Comparison of ENCODE assay signal across 9 mouse cellular contexts in the genomic region with DNA sequence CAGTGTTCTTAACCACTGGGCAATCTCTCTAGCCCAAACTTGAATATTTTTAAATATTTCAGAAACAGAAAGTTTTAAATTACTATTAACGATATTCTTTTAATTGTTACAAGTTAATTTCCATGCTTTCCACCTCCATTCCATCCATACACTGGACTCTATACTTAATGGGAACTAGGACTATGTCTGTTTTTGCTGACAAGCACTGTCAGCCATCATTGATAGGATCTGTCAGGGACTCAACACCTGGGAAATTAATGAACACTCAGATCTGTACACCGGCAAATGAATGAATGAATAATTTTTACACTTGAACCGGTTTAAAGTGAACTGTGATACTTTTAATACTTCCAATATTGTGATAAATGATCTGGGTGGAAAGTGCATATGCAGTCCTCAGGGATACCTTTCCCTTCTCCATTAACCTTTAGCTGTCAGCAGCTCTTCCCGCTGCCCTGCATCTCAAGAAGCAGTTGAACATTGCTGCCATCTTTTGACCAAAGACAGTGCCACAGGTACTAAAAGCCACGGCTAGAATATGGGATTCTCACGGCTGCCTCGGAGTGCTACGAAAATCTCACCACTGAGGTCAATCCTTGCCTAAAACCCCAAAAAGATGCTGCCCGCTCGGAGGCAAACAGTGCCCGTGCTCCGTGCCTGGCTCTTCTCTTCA.
DNase-seq lines count a peak whose midpoint lies in the region; ATAC-seq and TF ChIP-seq lines count a peak whose summit lies in the region.
"Had no signal": no experiment of that assay in that cellular context is flagged by ENCODE, and none has a peak within 500 bp of the region (broad histone marks: within the 10 kb centered on the region; RNA-seq: fewer than 3 reads in every experiment).

No protein-coding gene starts in this region.

- no peak overlapping the region for H3K4me2 ChIP-seq in heart, embryonic 11.5 days

- no peak overlapping the region for H3K4me3 ChIP-seq in heart, adult 2 months
- H3K4me3 ChIP-seq in heart, embryonic 11.5 days (ENCODE audit: low read depth, low read length) = no peak overlapping the region
- no peak overlapping the region for H3K4me3 ChIP-seq in C2C12 (ENCODE audit: insufficient read depth, poor library complexity, severe bottlenecking)
- H3K4me3 ChIP-seq in cerebellum, adult 2 months (replicated peaks; ENCODE audit: insufficient read depth, low read depth, low read length) = no peak overlapping the region

- intact Hi-C loops in heart, adult 2 months (cut with DNase I) = loop anchor here (5.0 kb wide), 2 partner anchors 221 to 236 kb away; a partner anchor contains a TSS
- intact Hi-C loops in left cerebral cortex, postnatal 25 days (cut with DNase I) = loop anchor here (2.0 kb wide), 1 partner anchor 606 kb away; no protein-coding TSS in a partner anchor

- 36% methylated on average over 12 of the region's 12 CpGs for WGBS in heart, adult 2 months
- 33% methylated on average over 12 of the region's 12 CpGs for WGBS in heart, embryonic 11.5 days (ENCODE audit: insufficient replicate concordance)
- WGBS in cerebellum, adult 2 months = 38% methylated on average over 12 of the region's 12 CpGs

- peak; percentile 87 for TF ChIP-seq CTCF in heart, adult 2 months (IDR thresholded peaks at IDR 0.05)
- TF ChIP-seq CTCF in C2C12 (IDR thresholded peaks at IDR 0.05; ENCODE audit: control insufficient read depth, insufficient read depth, insufficient read length) = peak; percentile 29
- peak; percentile 86 for TF ChIP-seq CTCF in cerebellum, adult 2 months (IDR thresholded peaks at IDR 0.05; ENCODE audit: borderline replicate concordance, insufficient read depth, low read depth, low read length)

- no peaks in the 10 kb centered on the region for H3K79me2 ChIP-seq in heart, adult 2 months (replicated peaks; ENCODE audit: control insufficient read depth, insufficient read depth, low read length)
- no peaks in the 10 kb centered on the region for H3K79me2 ChIP-seq in C2C12 (ENCODE audit: control insufficient read depth, insufficient read depth)

- no peaks in the 10 kb centered on the region for H3K27me3 ChIP-seq in heart, adult 2 months (ENCODE audit: control insufficient read depth, insufficient read depth, low read length)
- peaks cover 5% of the 10 kb centered on the region for H3K27me3 ChIP-seq in heart, embryonic 11.5 days (ENCODE audit: control insufficient read depth, insufficient read depth, low read length)
- no peaks in the 10 kb centered on the region for H3K27me3 ChIP-seq in C2C12 (ENCODE audit: control insufficient read depth, insufficient read depth, insufficient read length)
- no peaks in the 10 kb centered on the region for H3K27me3 ChIP-seq in cerebellum, adult 2 months (ENCODE audit: control insufficient read depth, insufficient read depth, low read length)

- TF ChIP-seq EP300 in heart, adult 2 months (IDR thresholded peaks at IDR 0.05; ENCODE audit: insufficient read depth, low read depth, low read length) = peak; percentile 62; the same call in 1 of the 2 replicates

- DNase-seq in heart, adult 2 months = peak in 1 of 2 experiments; percentile 13
- DNase-seq in cerebellum, adult 2 months = peak; percentile 50 to 55
- DNase-seq in heart, postnatal 4 days = peak; percentile 52
- DNase-seq in left cerebral cortex, postnatal 25 days (ENCODE audit: low spot score in 2 of 2) = peak; percentile 40 to 65
- DNase-seq in retina, embryonic 14.5 days (ENCODE audit: low spot score) = peak; percentile 74
- no peak for DNase-seq in gastrocnemius, postnatal 4 days (ENCODE audit: low spot score in 2 of 2)

- no peaks in the 10 kb centered on the region for H3K36me3 ChIP-seq in heart, adult 2 months (ENCODE audit: control insufficient read depth, insufficient read depth, low read length)
- no peaks in the 10 kb centered on the region for H3K36me3 ChIP-seq in heart, embryonic 11.5 days (ENCODE audit: control insufficient read depth, insufficient read depth, low read length)
- no peaks in the 10 kb centered on the region for H3K36me3 ChIP-seq in C2C12 (ENCODE audit: control insufficient read depth, insufficient read depth)
- H3K36me3 ChIP-seq: G1E had no signal

- ATAC-seq in heart, embryonic 11.5 days (replicated peaks; ENCODE audit: insufficient number of reproducible peaks, low FRiP score, low TSS enrichment) = no peak

- H3K79me3 ChIP-seq in C2C12 (ENCODE audit: low read depth) = no peaks in the 10 kb centered on the region

- H3K27ac ChIP-seq in heart, adult 2 months = no peak overlapping the region
- no peak overlapping the region for H3K27ac ChIP-seq in heart, embryonic 11.5 days (ENCODE audit: low read depth, low read length)
- H3K27ac ChIP-seq in cerebellum, adult 2 months (ENCODE audit: insufficient read depth, low read length) = no peak overlapping the region

- H3ac ChIP-seq in C2C12 (ENCODE audit: control insufficient read depth, insufficient read length, low read depth) = no peak overlapping the region

- no peaks in the 10 kb centered on the region for H3K4me1 ChIP-seq in heart, adult 2 months (ENCODE audit: control insufficient read depth, insufficient read depth, low read length)
- H3K4me1 ChIP-seq in heart, embryonic 11.5 days (ENCODE audit: control insufficient read depth, insufficient read depth, low read length) = no peaks in the 10 kb centered on the region
- no peaks in the 10 kb centered on the region for H3K4me1 ChIP-seq in cerebellum, adult 2 months (ENCODE audit: control insufficient read depth, insufficient read depth, low read length)

- H3K9me3 ChIP-seq in heart, embryonic 11.5 days (replicated peaks; ENCODE audit: control insufficient read depth, low read length) = no peaks in the 10 kb centered on the region
- H3K9me3 ChIP-seq: G1E had no signal

- no peak overlapping the region for H3K9ac ChIP-seq in heart, adult 2 months (ENCODE audit: low read depth, low read length)
- no peak overlapping the region for H3K9ac ChIP-seq in heart, embryonic 11.5 days (ENCODE audit: low read depth, low read length)

- TF ChIP-seq POLR2A in heart, adult 2 months (IDR thresholded peaks at IDR 0.05; ENCODE audit: insufficient read depth, low read depth, low read length) = no peak
- TF ChIP-seq POLR2A in cerebellum, adult 2 months (IDR thresholded peaks at IDR 0.05; ENCODE audit: borderline replicate concordance, insufficient read depth, low read length) = no peak

TF ChIP-seq in C2C12, 6 proteins besides CTCF, POLR2A, EP300 and RAD21:
- TF ChIP-seq USF1 (IDR thresholded peaks at IDR 0.05; ENCODE audit: low read depth) = no peak
- no peak for TF ChIP-seq MYOD1 (IDR thresholded peaks at IDR 0.05; ENCODE audit: control insufficient read depth, insufficient read length, low read depth)
- TF ChIP-seq MYOG (IDR thresholded peaks at IDR 0.05; ENCODE audit: control insufficient read depth, extremely low read depth, insufficient read length) = no peak
- TF ChIP-seq MAX (IDR thresholded peaks at IDR 0.05) = no peak

Comparison
In these comparisons a context has a peak if more than half of its experiments do, and no peak if none do; other contexts are left out.
1. DNase-seq: peak in cerebellum, adult 2 months (2 of 2), heart, postnatal 4 days (single experiment), left cerebral cortex, postnatal 25 days (2 of 2) and retina, embryonic 14.5 days (single experiment); none in gastrocnemius, postnatal 4 days (0 of 2).
2. CTCF ChIP-seq: peak in every context shown above with its lines; median percentile 87 in heart, adult 2 months; 86 in cerebellum, adult 2 months; 29 in C2C12.